In genomic region chr7:19322489-19322888, GRCm38 (mm10) we compare ENCODE assay signal across 19 mouse cellular contexts. TPM values are rescaled to one million over a fixed set of nuclear protein-coding genes. Genes with fewer than 3 reads are reported as not detected.
DNase-seq lines count a peak whose midpoint lies in the region.
"Had no signal": no experiment of that assay in that cellular context is flagged by ENCODE, and none has a peak within 500 bp of the region (broad histone marks: within the 10 kb centered on the region; RNA-seq: fewer than 3 reads in every experiment).

No protein-coding gene starts in this region.

- intact Hi-C loops in heart, postnatal 10 days (cut with DNase I), result no loop called here

- peak; percentile 92 for DNase-seq in heart, adult 11 months
- no peak for DNase-seq in heart, postnatal 10 days
- peak; percentile 68 to 76 for DNase-seq in urinary bladder, postnatal 36 days (ENCODE audit: low spot score in 2 of 2)
- no peak for DNase-seq in urinary bladder, postnatal 25 days (ENCODE audit: low spot score)
- peak; percentile 42 for DNase-seq in naive thymus-derived CD4-positive, alpha-beta T cell, adult 2 months (ENCODE audit: low read depth)
- DNase-seq in left cerebral cortex, adult 8-10 months (ENCODE audit: low spot score in 2 of 2), result no peak
- no peak for DNase-seq in frontal cortex, postnatal 10 days (ENCODE audit: low spot score in 2 of 2)
- DNase-seq: adrenal gland, adult 8-10 months; cerebellum, adult 2 months; cerebellum, postnatal 14 days; gastrocnemius, postnatal 10 days; heart, postnatal 4 days; kidney, adult 9 months; kidney, postnatal 14 days; liver; lung, embryonic 14.5 days; lung, postnatal 14 days; thymus, postnatal 14 days had no signal

RNA-seq across cellular contexts. Expression of gene Fosb, which starts 12.6 kb away (rescaled TPM):
- under 1 TPM; 0.48 to 0.60 TPM for total RNA-seq in heart, postnatal 10 days (2021)
- 10 to 100 TPM; 11.1 to 15.1 (median 13.8) TPM for total RNA-seq in left cerebral cortex, adult 8-10 months (2022)

RNA-seq across cellular contexts. Expression of gene Ercc1, which starts 22.1 kb away (rescaled TPM):
- total RNA-seq in heart, postnatal 10 days (2021), result 10 to 100 TPM; 40.1 to 43.2 TPM
- total RNA-seq in left cerebral cortex, adult 8-10 months (2022), result 10 to 100 TPM; 34.9 to 42.8 (median 38.6) TPM

RNA-seq across cellular contexts. Expression of gene Cd3eap, which starts 36.8 kb away (rescaled TPM):
- total RNA-seq in heart, postnatal 10 days (2021), result 10 to 100 TPM in 1 of 2 experiments, 1 to 10 TPM in 1; 8.2 to 11.0 TPM
- total RNA-seq in left cerebral cortex, adult 8-10 months (2022), result 10 to 100 TPM; 16.3 to 20.4 (median 17.4) TPM

RNA-seq across cellular contexts. Expression of gene Ppp1r13l, which starts 37.1 kb away (rescaled TPM):
- 10 to 100 TPM; 23.1 to 40.1 TPM for total RNA-seq in heart, postnatal 10 days (2021)
- total RNA-seq in left cerebral cortex, adult 8-10 months (2022), result 1 to 10 TPM; 3.9 to 7.7 (median 5.9) TPM

RNA-seq across cellular contexts. Expression of gene Rtn2, which starts 40.1 kb away (rescaled TPM):
- 10 to 100 TPM; 67.9 to 82.8 TPM for total RNA-seq in heart, postnatal 10 days (2021)
- 100 to 1,000 TPM; 108 to 133 (median 114) TPM for total RNA-seq in left cerebral cortex, adult 8-10 months (2022)
- total RNA-seq: megakaryocyte progenitor cell, adult 5-6 weeks had no signal

Comparison
In these comparisons a context has a peak if more than half of its experiments do, and no peak if none do; other contexts are left out.
1. DNase-seq: peak in heart, adult 11 months (single experiment), urinary bladder, postnatal 36 days (2 of 2) and naive thymus-derived CD4-positive, alpha-beta T cell, adult 2 months (single experiment); none in heart, postnatal 10 days (0 of 2), urinary bladder, postnatal 25 days (single experiment), left cerebral cortex, adult 8-10 months (0 of 2) and frontal cortex, postnatal 10 days (0 of 2).
2. RNA of gene Fosb, which starts 12.6 kb away (total RNA-seq): 11.1 to 15.1 TPM in left cerebral cortex, adult 8-10 months; 0.48 to 0.60 TPM in heart, postnatal 10 days; every median in the first group is over 4 times any median in the second.